Mouse (Mus musculus) kidney, postnatal 14 days (tissue): ENCODE measurements around the gene Casc3.

Source experiments
- DNase-seq: peaks from one replicate; pipeline ENCODE4 v3.0.0; 2022; ENCODE audit warnings: mixed read lengths

Casc3 gene

GRCm38 (mm10) chr11:98873900-98874299, 69.2 kb downstream of the Casc3 start:
- no peak for DNase-seq

GRCm38 (mm10) chr11:98877001-98877400, 72.3 kb downstream of the Casc3 start:
- peak; percentile 62 for DNase-seq
